Mouse (Mus musculus): ENCODE measurements around the gene Mllt3. TPM values are rescaled to one million over a fixed set of nuclear protein-coding genes. Genes with fewer than 3 reads are reported as not detected.

Mllt3 gene
- polyA plus RNA-seq, 1 experiment from 2014 or later: 107 TPM

- H3K36me3 ChIP-seq: no peaks in the 10 kb centered on the region
- ATAC-seq (ENCODE audit: low read depth) (peak; percentile 59), DNase-seq (peak; percentile 28)
- H3K27me3 ChIP-seq: peaks cover 13% of the 10 kb centered on the region; the same call in 1 of the 2 replicates
- peak overlapping the region; percentile 80 for H3K4me3 ChIP-seq (replicated peaks)
- H3K9me3 ChIP-seq (replicated peaks): no peaks in the 10 kb centered on the region
- peak overlapping the region; percentile 76 for H3K9ac ChIP-seq
- WGBS (ENCODE audit: insufficient replicate concordance): under 1% methylated on average over 85 of the region's 100 CpGs
- peak overlapping the region; percentile 86 for H3K27ac ChIP-seq
- H3K4me2 ChIP-seq: peak overlapping the region; percentile 99
- H3K4me1 ChIP-seq (replicated peaks): peaks cover 37% of the 10 kb centered on the region
These were observed 739 bp downstream of the Mllt3 start for GRCm38 (mm10) chr4:88032151-88033098.

GRCm38 (mm10) chr4:88031211-88032150 is 1.7 kb downstream of the Mllt3 start:
- Histone ChIP-seq H3K36me3 (no peaks in the 10 kb centered on the region), H3K4me3 (replicated peaks) (peak overlapping the region; percentile 80), H3K27ac (no peak overlapping the region), H3K9ac (peak overlapping the region; percentile 76), H3K4me1 (replicated peaks) (peaks cover 37% of the 10 kb centered on the region), H3K4me2 (peak overlapping the region; percentile 99), H3K9me3 (replicated peaks) (no peaks in the 10 kb centered on the region), H3K27me3 (peaks cover 13% of the 10 kb centered on the region; the same call in 1 of the 2 replicates)
- ATAC-seq (ENCODE audit: low read depth) (no peak), DNase-seq (peak; percentile 23)
- under 1% methylated on average over 84 of the region's 84 CpGs for WGBS (ENCODE audit: insufficient replicate concordance)

- WGBS (ENCODE audit: insufficient replicate concordance): 53% methylated on average over 5 of the region's 5 CpGs
- DNase-seq (no peak), ATAC-seq (ENCODE audit: low read depth) (no peak)
- Histone ChIP-seq H3K9ac (no peak overlapping the region), H3K4me2 (no peak overlapping the region), H3K4me3 (replicated peaks) (no peak overlapping the region), H3K27me3 (no peaks in the 10 kb centered on the region), H3K36me3 (no peaks in the 10 kb centered on the region), H3K4me1 (replicated peaks) (no peaks in the 10 kb centered on the region), H3K27ac (no peak overlapping the region), H3K9me3 (replicated peaks) (no peaks in the 10 kb centered on the region)
These were observed 9.6 kb downstream of the Mllt3 start for GRCm38 (mm10) chr4:88023567-88023966.

GRCm38 (mm10) chr4:88022623-88023022 is 10.5 kb downstream of the Mllt3 start:
- H3K4me2 ChIP-seq: no peak overlapping the region
- no peaks in the 10 kb centered on the region for H3K36me3 ChIP-seq
- H3K4me1 ChIP-seq (replicated peaks): peaks cover 3% of the 10 kb centered on the region; the same call in 1 of the 2 replicates
- ATAC-seq (ENCODE audit: low read depth) (no peak), DNase-seq (no peak)
- no peak overlapping the region for H3K27ac ChIP-seq
- no peak overlapping the region for H3K4me3 ChIP-seq (replicated peaks)
- no peak overlapping the region for H3K9ac ChIP-seq
- no peaks in the 10 kb centered on the region for H3K27me3 ChIP-seq
- WGBS (ENCODE audit: insufficient replicate concordance): 0% methylated on average over 1 of the region's 1 CpGs
- no peaks in the 10 kb centered on the region for H3K9me3 ChIP-seq (replicated peaks)

GRCm38 (mm10) chr4:88020421-88020820 is 12.7 kb downstream of the Mllt3 start:
- H3K4me2 ChIP-seq: no peak overlapping the region
- peaks cover 10% of the 10 kb centered on the region for H3K4me1 ChIP-seq (replicated peaks)
- H3K4me3 ChIP-seq (replicated peaks): no peak overlapping the region
- no peak overlapping the region for H3K9ac ChIP-seq
- DNase-seq: no peak
- no peaks in the 10 kb centered on the region for H3K9me3 ChIP-seq (replicated peaks)
- H3K36me3 ChIP-seq: no peaks in the 10 kb centered on the region
- no peak overlapping the region for H3K27ac ChIP-seq
- no peaks in the 10 kb centered on the region for H3K27me3 ChIP-seq
- WGBS (ENCODE audit: insufficient replicate concordance): 72% methylated on average over 5 of the region's 5 CpGs
- no peak for ATAC-seq (ENCODE audit: low read depth)

- H3K4me1 ChIP-seq (replicated peaks): peaks cover 16% of the 10 kb centered on the region
- 57% methylated on average over 4 of the region's 4 CpGs for WGBS (ENCODE audit: insufficient replicate concordance)
- H3K4me2 ChIP-seq: no peak overlapping the region
- H3K27me3 ChIP-seq: no peaks in the 10 kb centered on the region
- no peaks in the 10 kb centered on the region for H3K36me3 ChIP-seq
- ATAC-seq (ENCODE audit: low read depth) (no peak), DNase-seq (no peak)
- H3K27ac ChIP-seq: no peak overlapping the region
- no peaks in the 10 kb centered on the region for H3K9me3 ChIP-seq (replicated peaks)
- H3K4me3 ChIP-seq (replicated peaks): no peak overlapping the region
- H3K9ac ChIP-seq: no peak overlapping the region
These were observed 13.5 kb downstream of the Mllt3 start for GRCm38 (mm10) chr4:88019645-88020044.

GRCm38 (mm10) chr4:88017452-88018350 is 15.5 kb downstream of the Mllt3 start:
- ATAC-seq (ENCODE audit: low read depth) (no peak), DNase-seq (no peak)
- H3K4me3 ChIP-seq (replicated peaks): no peak overlapping the region

GRCm38 (mm10) chr4:88015765-88016164 is 17.4 kb downstream of the Mllt3 start:
- Histone ChIP-seq H3K4me3 (replicated peaks) (no peak overlapping the region), H3K9me3 (replicated peaks) (no peaks in the 10 kb centered on the region), H3K4me2 (no peak overlapping the region), H3K27me3 (no peaks in the 10 kb centered on the region), H3K9ac (no peak overlapping the region), H3K27ac (no peak overlapping the region), H3K4me1 (replicated peaks) (peaks cover 16% of the 10 kb centered on the region), H3K36me3 (no peaks in the 10 kb centered on the region)
- no peak for DNase-seq
- 15% methylated on average over 5 of the region's 5 CpGs for WGBS (ENCODE audit: insufficient replicate concordance)
- ATAC-seq (ENCODE audit: low read depth): no peak

More at GRCm38 (mm10) chr4:88017452-88018350, 15.5 kb downstream of the Mllt3 start:
- H3K4me2 ChIP-seq: no peak overlapping the region
- no peak overlapping the region for H3K27ac ChIP-seq
- no peaks in the 10 kb centered on the region for H3K9me3 ChIP-seq (replicated peaks)
- H3K9ac ChIP-seq: no peak overlapping the region
- no peaks in the 10 kb centered on the region for H3K36me3 ChIP-seq
- no peaks in the 10 kb centered on the region for H3K27me3 ChIP-seq
- WGBS (ENCODE audit: insufficient replicate concordance): 80% methylated on average over 18 of the region's 18 CpGs
- peaks cover 16% of the 10 kb centered on the region for H3K4me1 ChIP-seq (replicated peaks)

- Histone ChIP-seq H3K27me3 (no peaks in the 10 kb centered on the region), H3K4me2 (no peak overlapping the region), H3K9ac (no peak overlapping the region), H3K27ac (no peak overlapping the region), H3K9me3 (replicated peaks) (no peaks in the 10 kb centered on the region), H3K36me3 (no peaks in the 10 kb centered on the region), H3K4me1 (replicated peaks) (peaks cover 16% of the 10 kb centered on the region), H3K4me3 (replicated peaks) (no peak overlapping the region)
- DNase-seq: no peak
- 43% methylated on average over 7 of the region's 7 CpGs for WGBS (ENCODE audit: insufficient replicate concordance)
- no peak for ATAC-seq (ENCODE audit: low read depth)
These were observed 17.9 kb downstream of the Mllt3 start for GRCm38 (mm10) chr4:88015261-88015660.

- Histone ChIP-seq H3K9me3 (replicated peaks) (no peaks in the 10 kb centered on the region), H3K36me3 (no peaks in the 10 kb centered on the region), H3K4me1 (replicated peaks) (peaks cover 15% of the 10 kb centered on the region), H3K27me3 (no peaks in the 10 kb centered on the region), H3K9ac (no peak overlapping the region), H3K4me3 (replicated peaks) (no peak overlapping the region), H3K27ac (no peak overlapping the region), H3K4me2 (no peak overlapping the region)
- no peak for ATAC-seq (ENCODE audit: low read depth)
- DNase-seq: no peak
- WGBS (ENCODE audit: insufficient replicate concordance): 83% methylated on average over 4 of the region's 4 CpGs
These were observed 20.4 kb downstream of the Mllt3 start for GRCm38 (mm10) chr4:88012774-88013173.
